Mouse (Mus musculus): ENCODE measurements around the gene Slc38a9. TPM values are rescaled to one million over a fixed set of nuclear protein-coding genes. Genes with fewer than 3 reads are reported as not detected.

The Slc38a9 gene
- total and polyA plus RNA-seq, 3 experiments, result 10.8 to 14.1 TPM; not detected in 1

DNA sequence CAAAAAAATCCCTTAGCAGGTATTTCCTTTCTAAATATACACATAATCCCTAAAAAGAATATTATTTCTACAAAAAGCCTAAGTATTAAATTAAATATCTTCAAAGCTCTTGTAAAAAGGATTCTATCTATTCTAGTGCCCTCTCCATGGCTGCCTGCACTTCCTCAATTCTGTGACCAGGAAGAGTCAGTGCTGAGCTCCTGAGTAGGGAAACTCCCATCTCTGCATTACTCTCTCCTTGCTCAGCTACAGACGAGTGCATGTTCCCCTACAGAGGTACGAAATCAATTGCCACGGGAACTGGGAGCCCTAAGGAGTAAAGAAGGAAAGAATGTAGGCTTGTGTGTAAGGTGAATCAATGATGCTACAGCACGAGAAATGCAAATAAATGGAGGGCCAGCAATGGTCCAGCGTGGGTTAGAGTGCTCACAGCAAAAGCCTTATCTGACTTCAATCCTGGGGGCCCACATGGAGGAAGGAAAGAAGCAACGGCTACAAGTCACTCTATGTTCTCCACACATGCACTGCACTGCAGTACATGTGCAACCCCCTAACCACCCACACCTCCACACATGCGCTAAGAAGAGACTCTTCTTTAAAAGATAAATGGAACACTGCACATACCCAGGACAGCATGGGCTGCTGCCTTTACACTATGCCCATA is 25.2 kb upstream of the Slc38a9 start (continued):
- TF ChIP-seq CHD1 (IDR thresholded peaks at IDR 0.05; ENCODE audit: low read depth, low read length) (no peak), MAFK (IDR thresholded peaks at IDR 0.05; ENCODE audit: borderline replicate concordance, low read depth, low read length) (no peak), SIN3A (IDR thresholded peaks at IDR 0.05; ENCODE audit: low read length) (peak; percentile 71), RCOR1 (IDR thresholded peaks at IDR 0.05; ENCODE audit: low read depth, low read length) (0 out of 2 replicates have a peak, but pooled peaks have one; percentile 22), MAX (IDR thresholded peaks at IDR 0.05; ENCODE audit: low read length) (peak; percentile 85), ETS1 (IDR thresholded peaks at IDR 0.05; ENCODE audit: low read depth, low read length) (0 out of 2 replicates have a peak, but pooled peaks have one; percentile 8), UBTF (IDR thresholded peaks at IDR 0.05; ENCODE audit: borderline replicate concordance, insufficient read depth, low read depth, low read length) (no peak), ZKSCAN1 (IDR thresholded peaks at IDR 0.05; ENCODE audit: low read depth, low read length) (no peak), EP300 (IDR thresholded peaks at IDR 0.05; ENCODE audit: low read depth in 1 of 2, low read length in 2 of 2) (peak; percentile 41 to 50), ELF1 (IDR thresholded peaks at IDR 0.05; ENCODE audit: low read depth, low read length) (peak; percentile 78), MYB (IDR thresholded peaks at IDR 0.05; ENCODE audit: low read depth, low read length) (no peak), TCF12 (IDR thresholded peaks at IDR 0.05; ENCODE audit: low read depth, low read length) (0 out of 2 replicates have a peak, but pooled peaks have one; percentile 11), GATA1 (IDR thresholded peaks at IDR 0.05; ENCODE audit: low read depth, low read length) (peak; percentile 57)

DNA sequence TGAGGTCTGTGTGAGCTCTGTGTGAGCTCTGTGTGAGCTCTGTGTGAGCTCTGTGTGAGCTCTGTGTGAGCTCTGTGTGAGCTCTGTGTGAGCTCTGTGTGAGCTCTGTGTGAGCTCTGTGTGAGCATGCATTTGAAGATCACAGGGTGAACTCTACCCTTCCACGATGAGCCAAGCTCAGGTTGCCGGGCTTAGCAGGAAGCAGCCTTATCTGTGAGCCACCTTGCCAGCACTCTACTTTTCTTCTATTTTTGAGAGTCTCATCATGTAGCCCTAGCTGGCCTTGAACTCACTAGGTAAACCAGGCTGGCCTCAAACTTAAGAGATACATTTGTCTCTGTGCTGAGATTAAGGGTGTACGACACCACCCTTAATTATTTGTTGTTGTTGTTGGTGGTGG is 24.1 kb upstream of the Slc38a9 start:
- H3K27ac ChIP-seq (ENCODE audit: control insufficient read depth, low read depth, low read length), result 0 out of 2 replicates have a peak overlapping the region, but pooled peaks have one; percentile 15
- H3K36me3 ChIP-seq (ENCODE audit: control insufficient read depth in 1 of 2, insufficient read depth in 2 of 2, low read length in 2 of 2), result peaks cover 0 to 12% of the 10 kb centered on the region in 2 experiments; a peak in 2 of 4 replicates
- H3K9ac ChIP-seq (ENCODE audit: control insufficient read depth, low read depth, low read length, poor library complexity, severe bottlenecking), result no peak overlapping the region; the same call in 1 of the 2 replicates
- peaks cover 13 to 20% of the 10 kb centered on the region in 2 experiments for H3K4me1 ChIP-seq (ENCODE audit: control insufficient read depth in 1 of 2, insufficient read depth in 2 of 2, low read length in 2 of 2)
- DNase-seq (ENCODE audit: low read depth, low spot score), result peak; percentile 79
- no peak overlapping the region for H3K4me3 ChIP-seq (ENCODE audit: control insufficient read depth in 1 of 2, insufficient read depth in 1 of 2, low read depth in 2 of 2, low read length in 2 of 2)
- 0 out of 2 replicates have a peak, but pooled peaks have one; percentile 17 for TF ChIP-seq ETS1 (IDR thresholded peaks at IDR 0.05; ENCODE audit: low read depth, low read length)
- TF ChIP-seq EP300 (IDR thresholded peaks at IDR 0.05; ENCODE audit: low read depth in 1 of 2, low read length in 2 of 2), result peak in 1 of 2 experiments; percentile 49; a peak in 2 of 4 replicates
- no peak for TF ChIP-seq ZMIZ1 (IDR thresholded peaks at IDR 0.05; ENCODE audit: low read depth, low read length)
- TF ChIP-seq TCF12 (IDR thresholded peaks at IDR 0.05; ENCODE audit: low read depth, low read length), result 0 out of 2 replicates have a peak, but pooled peaks have one; percentile 28
- peak; percentile 53 for TF ChIP-seq TAL1 (IDR thresholded peaks at IDR 0.05; ENCODE audit: low read length)
- TF ChIP-seq GATA1 (IDR thresholded peaks at IDR 0.05; ENCODE audit: low read depth, low read length), result peak; percentile 58
- TF ChIP-seq ELF1 (IDR thresholded peaks at IDR 0.05; ENCODE audit: low read depth, low read length), result no peak
- no peak for TF ChIP-seq SMC3 (IDR thresholded peaks at IDR 0.05; ENCODE audit: low read depth, low read length)
- no peaks in the 10 kb centered on the region for H3K27me3 ChIP-seq (ENCODE audit: control insufficient read depth in 1 of 2, insufficient read depth in 2 of 2, low read length in 2 of 2)
- no peaks in the 10 kb centered on the region for H3K9me3 ChIP-seq (replicated peaks; ENCODE audit: insufficient read depth, low read length)
- H3K79me2 ChIP-seq (ENCODE audit: control insufficient read depth, insufficient read depth, low read length, poor library complexity), result no peaks in the 10 kb centered on the region

Measured in MEL (cell line).